Mouse (Mus musculus): ENCODE data around the gene Slc6a11.

GRCm38 (mm10) chr6:114216741-114217414, 85.8 kb downstream of the Slc6a11 start:
- TF ChIP-seq POLR2A (IDR thresholded peaks at IDR 0.05; ENCODE audit: extremely low read depth, insufficient read depth, low read length), result no peak
- no peak for TF ChIP-seq CTCF (IDR thresholded peaks at IDR 0.05; ENCODE audit: low read depth, low read length)
